Mouse (Mus musculus): ENCODE data around the gene Gng8. TPM values are rescaled to one million over a fixed set of nuclear protein-coding genes. Genes with fewer than 3 reads are reported as not detected.

Gng8 gene
- polyA plus RNA-seq, 1 experiment from 2014 or later = 7.3 TPM

DNA sequence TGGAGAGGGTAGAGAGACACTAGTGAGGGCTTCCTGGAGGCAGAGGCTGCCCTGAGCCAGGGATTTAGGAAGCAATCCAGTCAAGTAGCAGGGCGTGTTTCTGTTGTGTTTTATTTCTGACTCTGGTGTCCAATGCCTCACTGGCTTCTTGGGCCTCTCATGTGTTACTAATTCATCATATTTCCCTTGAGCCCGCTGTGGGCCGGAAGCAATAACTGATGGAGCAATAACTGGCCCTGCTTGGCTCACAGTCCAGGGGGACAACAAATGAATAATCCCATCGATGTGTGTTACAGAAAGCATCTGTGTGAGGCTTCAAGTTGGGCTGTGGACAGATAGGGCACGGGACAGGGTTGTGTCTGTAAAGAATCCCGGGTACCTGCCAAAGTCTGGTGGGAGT lies 20.8 kb downstream of the Gng8 start:
- Histone ChIP-seq H3K9ac (ENCODE audit: low read depth, low read length) (no peak overlapping the region), H3K4me2 (ENCODE audit: low read length) (no peak overlapping the region), H3K27ac (no peak overlapping the region), H3K36me3 (ENCODE audit: insufficient read depth, low read length) (peaks cover 29% of the 10 kb centered on the region), H3K4me1 (replicated peaks; ENCODE audit: insufficient read depth, low read length) (peaks cover 13% of the 10 kb centered on the region; the same call in 1 of the 2 replicates), H3K27me3 (ENCODE audit: insufficient read depth, low read length) (no peaks in the 10 kb centered on the region; the same call in 1 of the 2 replicates), H3K9me3 (replicated peaks; ENCODE audit: low read length) (no peaks in the 10 kb centered on the region), H3K4me3 (replicated peaks; ENCODE audit: low read depth, low read length) (no peak overlapping the region)
- ATAC-seq (replicated peaks; ENCODE audit: low FRiP score, low read depth) (no peak), DNase-seq (ENCODE audit: low spot score) (no peak)
- no peak for TF ChIP-seq CTCF (IDR thresholded peaks at IDR 0.05; ENCODE audit: low read depth)
- 61% methylated on average over 6 of the region's 6 CpGs for WGBS

DNA sequence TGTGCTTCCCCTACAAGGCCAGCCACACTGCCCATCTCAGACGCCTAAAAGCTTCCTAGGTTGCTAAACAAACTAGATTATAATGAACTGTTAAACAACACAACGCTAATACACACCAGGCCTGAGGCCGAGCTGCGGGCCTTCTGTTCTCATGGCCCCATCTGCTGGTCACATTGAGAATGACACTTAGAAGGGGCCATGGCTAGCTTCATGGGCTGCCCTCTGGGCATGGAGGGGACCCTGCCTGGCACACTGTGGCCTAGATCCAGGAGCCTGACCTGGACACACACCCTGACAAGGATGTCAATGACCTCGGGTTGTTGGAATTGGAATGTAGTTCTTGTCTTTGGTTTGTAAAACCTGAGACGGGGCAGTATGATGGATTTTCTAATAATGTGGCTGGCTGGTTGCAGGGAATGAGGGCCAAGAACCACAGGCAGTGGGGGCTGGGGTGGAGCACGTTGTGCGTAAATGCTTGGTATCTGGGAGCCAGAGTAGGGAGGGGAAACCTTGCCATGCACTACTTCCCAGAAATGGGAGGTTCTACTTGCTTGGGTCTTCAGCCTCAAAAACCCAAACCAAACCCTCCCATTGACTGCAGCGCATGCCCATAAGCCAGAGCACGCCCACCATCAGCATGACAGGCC lies 22.3 kb downstream of the Gng8 start:
- Histone ChIP-seq H3K4me3 (replicated peaks; ENCODE audit: low read depth, low read length) (no peak overlapping the region), H3K4me1 (replicated peaks; ENCODE audit: insufficient read depth, low read length) (peaks cover 6% of the 10 kb centered on the region; the same call in 1 of the 2 replicates), H3K9me3 (replicated peaks; ENCODE audit: low read length) (no peaks in the 10 kb centered on the region), H3K4me2 (ENCODE audit: low read length) (no peak overlapping the region), H3K27me3 (ENCODE audit: insufficient read depth, low read length) (no peaks in the 10 kb centered on the region), H3K27ac (no peak overlapping the region), H3K9ac (ENCODE audit: low read depth, low read length) (no peak overlapping the region), H3K36me3 (ENCODE audit: insufficient read depth, low read length) (peaks cover 45% of the 10 kb centered on the region)
- DNase-seq (ENCODE audit: low spot score) (peak; percentile 80), ATAC-seq (replicated peaks; ENCODE audit: low FRiP score, low read depth) (peak; percentile 57)
- peak; percentile 91 for TF ChIP-seq CTCF (IDR thresholded peaks at IDR 0.05; ENCODE audit: low read depth)
- 32% methylated on average over 10 of the region's 10 CpGs for WGBS

DNA sequence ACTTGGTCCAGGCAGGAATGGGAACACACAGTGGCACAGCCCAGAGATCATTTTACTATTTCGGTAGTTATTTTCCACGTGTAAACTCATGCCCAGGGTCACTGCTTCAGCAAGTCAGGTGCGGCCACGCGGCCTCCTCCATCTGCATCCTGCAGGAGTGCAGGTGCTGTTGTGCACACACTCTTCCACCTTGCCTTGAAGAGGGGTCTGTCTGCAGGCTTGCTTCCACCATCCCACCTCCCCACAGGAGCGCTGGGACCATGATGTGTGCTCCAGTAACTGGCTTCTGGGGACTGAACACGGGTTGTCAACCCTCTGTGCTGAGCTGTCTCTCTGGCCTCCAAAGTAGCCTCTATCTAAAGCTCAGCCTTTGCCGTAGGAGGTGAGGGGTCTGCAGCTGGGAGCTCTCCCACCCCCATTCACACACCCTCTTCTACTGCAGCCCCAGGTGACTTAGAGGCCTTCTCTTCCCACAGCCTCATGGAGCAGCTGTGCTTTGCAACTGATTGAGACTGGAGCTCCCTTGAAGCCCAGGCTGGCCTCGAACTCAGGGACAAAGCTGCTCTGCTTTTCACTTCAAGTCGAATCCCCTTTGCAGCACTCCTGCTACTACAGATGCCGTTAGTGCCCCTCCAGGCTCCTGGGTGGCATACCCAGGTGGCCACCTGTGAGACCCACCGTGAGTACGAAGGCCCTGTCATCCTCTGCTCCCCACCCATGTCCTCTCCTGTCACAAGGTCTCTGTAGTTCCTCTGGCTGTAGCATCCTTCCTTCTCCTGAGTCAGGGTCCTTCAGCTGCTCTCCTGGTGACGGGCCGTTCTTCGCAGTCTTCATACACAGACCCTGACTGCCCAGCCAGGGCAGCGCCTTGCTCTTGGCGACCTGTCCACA lies 23.1 kb downstream of the Gng8 start:
- H3K27ac ChIP-seq = no peak overlapping the region
- TF ChIP-seq CTCF (IDR thresholded peaks at IDR 0.05; ENCODE audit: low read depth) = no peak
- ATAC-seq (replicated peaks; ENCODE audit: low FRiP score, low read depth) = no peak
- no peak overlapping the region for H3K4me3 ChIP-seq (replicated peaks; ENCODE audit: low read depth, low read length)
- H3K4me1 ChIP-seq (replicated peaks; ENCODE audit: insufficient read depth, low read length) = 0 out of 2 replicates have a peak, but pooled peaks cover 4% of the 10 kb centered on the region
- H3K9me3 ChIP-seq (replicated peaks; ENCODE audit: low read length) = no peaks in the 10 kb centered on the region
- H3K9ac ChIP-seq (ENCODE audit: low read depth, low read length) = no peak overlapping the region
- peaks cover 46% of the 10 kb centered on the region for H3K36me3 ChIP-seq (ENCODE audit: insufficient read depth, low read length)
- no peak for DNase-seq (ENCODE audit: low spot score)
- no peaks in the 10 kb centered on the region for H3K27me3 ChIP-seq (ENCODE audit: insufficient read depth, low read length)
- WGBS = 79% methylated on average over 18 of the region's 18 CpGs
- no peak overlapping the region for H3K4me2 ChIP-seq (ENCODE audit: low read length)

DNA sequence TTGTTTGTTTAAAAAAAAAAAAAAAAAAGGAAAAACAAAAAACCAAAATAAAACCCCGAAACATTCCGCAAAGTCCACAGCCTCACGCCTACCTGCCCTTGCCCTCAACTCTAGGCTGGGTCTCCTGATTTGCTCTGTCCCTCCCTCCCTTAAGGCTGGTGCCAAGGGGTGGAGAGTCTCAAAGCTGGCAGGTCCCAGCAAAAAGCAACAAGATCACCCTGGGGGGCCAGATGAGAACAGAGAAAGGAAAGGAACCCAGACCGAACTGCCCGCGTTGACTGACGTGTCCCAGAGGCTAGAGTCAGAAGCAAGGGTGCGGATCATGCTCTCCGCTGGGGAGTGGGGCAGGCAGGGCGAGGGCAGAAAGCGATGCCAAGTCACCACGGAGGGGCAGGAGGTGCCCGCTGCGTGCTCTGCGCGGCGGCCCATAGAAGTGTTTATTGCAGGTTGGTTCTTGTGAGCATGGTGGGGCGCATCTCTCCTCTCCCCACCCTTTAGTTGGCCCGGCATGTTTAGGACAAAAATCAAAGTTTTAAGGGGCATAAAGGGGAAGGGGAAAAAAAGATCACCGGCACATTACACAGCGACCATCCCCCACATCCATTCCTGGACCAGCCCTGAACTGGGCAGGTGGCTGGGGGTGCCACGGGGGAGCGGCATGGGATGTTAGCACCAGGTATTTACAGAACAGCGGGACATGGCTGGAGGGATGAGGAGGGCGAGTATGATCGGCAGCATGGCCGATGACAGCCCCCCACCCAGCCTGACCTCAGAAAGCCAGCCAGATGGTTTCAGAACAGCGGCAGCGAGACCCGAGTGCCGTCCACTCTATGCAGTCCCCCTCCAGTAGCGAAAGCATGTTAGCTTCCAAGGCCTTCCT lies 24.1 kb downstream of the Gng8 start:
- Histone ChIP-seq H3K9ac (ENCODE audit: low read depth, low read length) (no peak overlapping the region), H3K36me3 (ENCODE audit: insufficient read depth, low read length) (peaks cover 48% of the 10 kb centered on the region), H3K27ac (no peak overlapping the region), H3K4me1 (replicated peaks; ENCODE audit: insufficient read depth, low read length) (peaks cover 9% of the 10 kb centered on the region; the same call in 1 of the 2 replicates), H3K4me3 (replicated peaks; ENCODE audit: low read depth, low read length) (no peak overlapping the region), H3K9me3 (replicated peaks; ENCODE audit: low read length) (no peaks in the 10 kb centered on the region), H3K27me3 (ENCODE audit: insufficient read depth, low read length) (no peaks in the 10 kb centered on the region), H3K4me2 (ENCODE audit: low read length) (no peak overlapping the region)
- no peak for DNase-seq (ENCODE audit: low spot score)
- WGBS = 91% methylated on average over 32 of the region's 32 CpGs
- TF ChIP-seq CTCF (IDR thresholded peaks at IDR 0.05; ENCODE audit: low read depth) = no peak
- ATAC-seq (replicated peaks; ENCODE audit: low FRiP score, low read depth) = no peak

DNA sequence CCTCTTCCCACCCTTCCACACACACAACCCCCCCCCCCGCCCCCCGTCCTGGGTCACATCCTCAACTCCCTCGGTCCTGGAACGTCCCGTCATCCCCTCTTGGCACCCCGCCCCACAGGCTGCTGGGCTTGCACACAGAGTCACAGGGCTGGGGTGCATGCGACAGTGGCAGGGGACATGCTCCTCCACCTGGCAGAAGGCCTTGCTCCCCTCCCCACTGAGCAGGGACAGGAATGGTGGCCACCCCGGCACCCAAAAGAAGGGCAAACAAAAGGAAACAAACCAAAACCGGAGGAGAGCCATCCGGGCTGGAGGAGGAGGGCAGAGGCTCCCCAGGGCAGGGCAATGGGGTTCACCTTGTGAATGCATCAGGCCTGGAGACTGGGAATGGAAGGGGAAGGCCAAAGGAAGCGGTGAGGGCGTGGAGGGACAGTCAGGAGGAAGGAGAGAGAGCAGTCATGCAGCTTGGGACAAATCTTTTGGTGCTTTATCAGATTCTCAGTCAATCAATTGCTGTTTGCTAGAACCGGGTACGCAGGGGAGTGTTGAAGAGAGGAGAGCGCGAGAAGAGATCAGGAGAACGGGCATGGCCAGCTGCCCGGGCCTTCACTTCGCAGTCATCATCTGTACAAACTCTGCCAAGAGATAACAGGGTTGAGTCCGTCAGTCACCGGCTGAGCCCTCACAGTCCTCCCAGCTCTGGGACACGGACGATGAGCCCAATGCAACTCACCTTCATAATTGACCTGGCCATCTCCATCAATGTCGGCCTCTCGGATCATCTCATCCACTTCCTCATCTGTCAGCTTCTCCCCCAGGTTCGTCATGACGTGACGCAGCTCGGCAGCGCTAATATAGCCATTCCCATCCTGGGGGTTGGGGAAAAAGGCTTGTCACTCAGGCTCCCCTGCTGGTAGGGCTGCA lies 25.0 kb downstream of the Gng8 start:
- Histone ChIP-seq H3K9me3 (replicated peaks; ENCODE audit: low read length) (no peaks in the 10 kb centered on the region), H3K9ac (ENCODE audit: low read depth, low read length) (no peak overlapping the region), H3K36me3 (ENCODE audit: insufficient read depth, low read length) (peaks cover 53% of the 10 kb centered on the region), H3K27ac (no peak overlapping the region), H3K4me2 (ENCODE audit: low read length) (no peak overlapping the region), H3K4me1 (replicated peaks; ENCODE audit: insufficient read depth, low read length) (peaks cover 18% of the 10 kb centered on the region), H3K4me3 (replicated peaks; ENCODE audit: low read depth, low read length) (no peak overlapping the region), H3K27me3 (ENCODE audit: insufficient read depth, low read length) (no peaks in the 10 kb centered on the region)
- no peak for DNase-seq (ENCODE audit: low spot score)
- no peak for ATAC-seq (replicated peaks; ENCODE audit: low FRiP score, low read depth)
- 78% methylated on average over 30 of the region's 30 CpGs for WGBS
- TF ChIP-seq CTCF (IDR thresholded peaks at IDR 0.05; ENCODE audit: low read depth) = no peak

Measured in kidney, postnatal 0 days (tissue).